Mouse (Mus musculus): ENCODE measurements at regions not wholly inside any gene's neighbourhood (a gene's known extent, or its start where the extent isn't known, plus 50 kb on each side); places are given as distances from the start of the nearest gene placed in this dataset.

GRCm38 (mm10) chr5:148674281-148674680 is 121.7 kb upstream of the Ubl3 start:
- no peak for ATAC-seq (ENCODE audit: low FRiP score, low read depth)
- Histone ChIP-seq H3K4me2 (replicated peaks; ENCODE audit: low read depth, low read length, severe bottlenecking) (no peak overlapping the region), H3K4me1 (ENCODE audit: control insufficient read depth, insufficient read depth, low read length) (no peaks in the 10 kb centered on the region), H3K27ac (replicated peaks; ENCODE audit: low read depth, low read length) (no peak overlapping the region), H3K27me3 (ENCODE audit: control insufficient read depth, insufficient read depth, low read length) (no peaks in the 10 kb centered on the region), H3K9me3 (ENCODE audit: control insufficient read depth, low read length) (no peaks in the 10 kb centered on the region), H3K36me3 (ENCODE audit: control insufficient read depth, insufficient read depth, low read length) (no peaks in the 10 kb centered on the region), H3K9ac (ENCODE audit: low read depth, low read length, severe bottlenecking) (no peak overlapping the region), H3K4me3 (replicated peaks; ENCODE audit: low read length) (no peak overlapping the region)
- no peak for DNase-seq (ENCODE audit: low spot score)
- WGBS: 80% methylated on average over 12 of the region's 12 CpGs
- no peak for TF ChIP-seq POLR2A (IDR thresholded peaks at IDR 0.05; ENCODE audit: borderline replicate concordance, extremely low read depth, insufficient read depth, insufficient read length)

GRCm38 (mm10) chr5:148662281-148662741 is 109.7 kb upstream of the Ubl3 start:
- H3K27me3 ChIP-seq (ENCODE audit: control insufficient read depth, insufficient read depth, low read length): no peaks in the 10 kb centered on the region
- peaks cover 6% of the 10 kb centered on the region; the same call in 1 of the 2 replicates for H3K9me3 ChIP-seq (ENCODE audit: control insufficient read depth, low read length)
- no peak for TF ChIP-seq POLR2A (IDR thresholded peaks at IDR 0.05; ENCODE audit: borderline replicate concordance, extremely low read depth, insufficient read depth, insufficient read length)
- 70% methylated on average over 15 of the region's 15 CpGs for WGBS
- no peak; the same call in 1 of the 2 replicates for ATAC-seq (ENCODE audit: low FRiP score, low read depth)
- H3K4me3 ChIP-seq (replicated peaks; ENCODE audit: low read length): no peak overlapping the region
- H3K9ac ChIP-seq (ENCODE audit: low read depth, low read length, severe bottlenecking): no peak overlapping the region
- no peak overlapping the region for H3K4me2 ChIP-seq (replicated peaks; ENCODE audit: low read depth, low read length, severe bottlenecking)
- no peak for DNase-seq (ENCODE audit: low spot score)
- no peaks in the 10 kb centered on the region for H3K36me3 ChIP-seq (ENCODE audit: control insufficient read depth, insufficient read depth, low read length)
- peaks cover 6% of the 10 kb centered on the region; the same call in 1 of the 2 replicates for H3K4me1 ChIP-seq (ENCODE audit: control insufficient read depth, insufficient read depth, low read length)
- H3K27ac ChIP-seq (replicated peaks; ENCODE audit: low read depth, low read length): no peak overlapping the region

- no peaks in the 10 kb centered on the region for H3K36me3 ChIP-seq (ENCODE audit: control insufficient read depth, insufficient read depth, low read length)
- ATAC-seq (ENCODE audit: low FRiP score, low read depth): no peak
- H3K9ac ChIP-seq (ENCODE audit: low read depth, low read length, severe bottlenecking): no peak overlapping the region
- H3K27ac ChIP-seq (replicated peaks; ENCODE audit: low read depth, low read length): no peak overlapping the region
- no peak overlapping the region for H3K4me3 ChIP-seq (replicated peaks; ENCODE audit: low read length)
- no peak for DNase-seq (ENCODE audit: low spot score)
- H3K4me2 ChIP-seq (replicated peaks; ENCODE audit: low read depth, low read length, severe bottlenecking): no peak overlapping the region
- WGBS: 88% methylated on average over 4 of the region's 4 CpGs
- H3K27me3 ChIP-seq (ENCODE audit: control insufficient read depth, insufficient read depth, low read length): no peaks in the 10 kb centered on the region
- peaks cover 6% of the 10 kb centered on the region; the same call in 1 of the 2 replicates for H3K4me1 ChIP-seq (ENCODE audit: control insufficient read depth, insufficient read depth, low read length)
- no peak for TF ChIP-seq POLR2A (IDR thresholded peaks at IDR 0.05; ENCODE audit: borderline replicate concordance, extremely low read depth, insufficient read depth, insufficient read length)
- peaks cover 6% of the 10 kb centered on the region; the same call in 1 of the 2 replicates for H3K9me3 ChIP-seq (ENCODE audit: control insufficient read depth, low read length)
These were observed 108.5 kb upstream of the Ubl3 start for GRCm38 (mm10) chr5:148661120-148661519.

GRCm38 (mm10) chr5:148657936-148658640 is 105.5 kb upstream of the Ubl3 start:
- H3K9me3 ChIP-seq (ENCODE audit: control insufficient read depth, low read length): peaks cover 6% of the 10 kb centered on the region; the same call in 1 of the 2 replicates
- H3K36me3 ChIP-seq (ENCODE audit: control insufficient read depth, insufficient read depth, low read length): no peaks in the 10 kb centered on the region
- H3K27ac ChIP-seq (replicated peaks; ENCODE audit: low read depth, low read length): no peak overlapping the region
- no peaks in the 10 kb centered on the region for H3K27me3 ChIP-seq (ENCODE audit: control insufficient read depth, insufficient read depth, low read length)
- H3K4me2 ChIP-seq (replicated peaks; ENCODE audit: low read depth, low read length, severe bottlenecking): no peak overlapping the region
- ATAC-seq (ENCODE audit: low FRiP score, low read depth) (no peak), DNase-seq (ENCODE audit: low spot score) (no peak)
- peaks cover 6% of the 10 kb centered on the region; the same call in 1 of the 2 replicates for H3K4me1 ChIP-seq (ENCODE audit: control insufficient read depth, insufficient read depth, low read length)
- H3K9ac ChIP-seq (ENCODE audit: low read depth, low read length, severe bottlenecking): no peak overlapping the region
- no peak overlapping the region for H3K4me3 ChIP-seq (replicated peaks; ENCODE audit: low read length)
- no peak for TF ChIP-seq POLR2A (IDR thresholded peaks at IDR 0.05; ENCODE audit: borderline replicate concordance, extremely low read depth, insufficient read depth, insufficient read length)
- 75% methylated on average over 4 of the region's 4 CpGs for WGBS

GRCm38 (mm10) chr5:148652525-148653243 is 100.1 kb upstream of the Ubl3 start:
- no peak for ATAC-seq (ENCODE audit: low FRiP score, low read depth)

More at GRCm38 (mm10) chr5:148652525-148653243, 100.1 kb upstream of the Ubl3 start:
- H3K27me3 ChIP-seq (ENCODE audit: control insufficient read depth, insufficient read depth, low read length): no peaks in the 10 kb centered on the region
- no peaks in the 10 kb centered on the region for H3K36me3 ChIP-seq (ENCODE audit: control insufficient read depth, insufficient read depth, low read length)
- H3K27ac ChIP-seq (replicated peaks; ENCODE audit: low read depth, low read length): no peak overlapping the region
- 65% methylated on average over 7 of the region's 7 CpGs for WGBS
- H3K4me2 ChIP-seq (replicated peaks; ENCODE audit: low read depth, low read length, severe bottlenecking): no peak overlapping the region
- 0 out of 2 replicates have a peak, but pooled peaks cover 5% of the 10 kb centered on the region for H3K4me1 ChIP-seq (ENCODE audit: control insufficient read depth, insufficient read depth, low read length)
- DNase-seq (ENCODE audit: low spot score): no peak
- H3K9me3 ChIP-seq (ENCODE audit: control insufficient read depth, low read length): no peaks in the 10 kb centered on the region
- no peak overlapping the region for H3K4me3 ChIP-seq (replicated peaks; ENCODE audit: low read length)
- H3K9ac ChIP-seq (ENCODE audit: low read depth, low read length, severe bottlenecking): no peak overlapping the region
- no peak for TF ChIP-seq POLR2A (IDR thresholded peaks at IDR 0.05; ENCODE audit: borderline replicate concordance, extremely low read depth, insufficient read depth, insufficient read length)
